Mouse (Mus musculus): ENCODE data around the gene Ppp2r5c. TPM values are rescaled to one million over a fixed set of nuclear protein-coding genes. Genes with fewer than 3 reads are reported as not detected.

Ppp2r5c gene
- polyA plus RNA-seq, 1 experiment from 2014 or later: 102 TPM

GRCm38 (mm10) chr12:110503406-110504144, 56.7 kb downstream of the Ppp2r5c start:
- no peaks in the 10 kb centered on the region for H3K27me3 ChIP-seq (replicated peaks; ENCODE audit: insufficient read depth, low read length)
- TF ChIP-seq EP300 (IDR thresholded peaks at IDR 0.05): no peak
- TF ChIP-seq CTCF (IDR thresholded peaks at IDR 0.05): no peak
- no peaks in the 10 kb centered on the region for H3K9me3 ChIP-seq (ENCODE audit: low read length)
- H3K4me2 ChIP-seq (replicated peaks; ENCODE audit: low read depth, low read length): no peak overlapping the region
- no peaks in the 10 kb centered on the region for H3K36me3 ChIP-seq (ENCODE audit: insufficient read depth, low read length)
- no peak overlapping the region for H3K27ac ChIP-seq (ENCODE audit: low read length)
- H3K4me3 ChIP-seq (ENCODE audit: low read depth, low read length): no peak overlapping the region
- ATAC-seq (peak; percentile 66), DNase-seq (ENCODE audit: low spot score) (peak; percentile 72)
- no peak overlapping the region for H3K9ac ChIP-seq (replicated peaks; ENCODE audit: low read depth)
- WGBS: 75% methylated on average over 8 of the region's 8 CpGs
- peaks cover 26% of the 10 kb centered on the region for H3K4me1 ChIP-seq (ENCODE audit: insufficient read depth, low read depth, low read length)

GRCm38 (mm10) chr12:110504145-110504490, 57.2 kb downstream of the Ppp2r5c start:
- Histone ChIP-seq H3K4me2 (replicated peaks; ENCODE audit: low read depth, low read length) (no peak overlapping the region), H3K27ac (ENCODE audit: low read length) (no peak overlapping the region; the same call in 1 of the 2 replicates), H3K4me1 (ENCODE audit: insufficient read depth, low read depth, low read length) (peaks cover 23% of the 10 kb centered on the region; the same call in 1 of the 2 replicates), H3K9me3 (ENCODE audit: low read length) (no peaks in the 10 kb centered on the region), H3K27me3 (replicated peaks; ENCODE audit: insufficient read depth, low read length) (no peaks in the 10 kb centered on the region), H3K9ac (replicated peaks; ENCODE audit: low read depth) (no peak overlapping the region), H3K36me3 (ENCODE audit: insufficient read depth, low read length) (no peaks in the 10 kb centered on the region), H3K4me3 (ENCODE audit: low read depth, low read length) (no peak overlapping the region)
- ATAC-seq (no peak), DNase-seq (ENCODE audit: low spot score) (no peak)
- TF ChIP-seq EP300 (IDR thresholded peaks at IDR 0.05) (no peak), CTCF (IDR thresholded peaks at IDR 0.05) (no peak)
- WGBS: 66% methylated on average over 9 of the region's 9 CpGs

- H3K9ac ChIP-seq (replicated peaks; ENCODE audit: low read depth): no peak overlapping the region
- peak; percentile 65 for ATAC-seq
- H3K4me3 ChIP-seq (ENCODE audit: low read depth, low read length): no peak overlapping the region
- no peak overlapping the region for H3K4me2 ChIP-seq (replicated peaks; ENCODE audit: low read depth, low read length)
- H3K36me3 ChIP-seq (ENCODE audit: insufficient read depth, low read length): no peaks in the 10 kb centered on the region
- peak overlapping the region; percentile 44; the same call in 1 of the 2 replicates for H3K27ac ChIP-seq (ENCODE audit: low read length)
- peak; percentile 58 for DNase-seq (ENCODE audit: low spot score)
- peaks cover 24% of the 10 kb centered on the region; the same call in 1 of the 2 replicates for H3K4me1 ChIP-seq (ENCODE audit: insufficient read depth, low read depth, low read length)
- H3K9me3 ChIP-seq (ENCODE audit: low read length): no peaks in the 10 kb centered on the region
- 39% methylated on average over 3 of the region's 3 CpGs for WGBS
- no peak for TF ChIP-seq CTCF (IDR thresholded peaks at IDR 0.05)
- TF ChIP-seq EP300 (IDR thresholded peaks at IDR 0.05): no peak
- no peaks in the 10 kb centered on the region for H3K27me3 ChIP-seq (replicated peaks; ENCODE audit: insufficient read depth, low read length)
These were observed 57.9 kb downstream of the Ppp2r5c start for GRCm38 (mm10) chr12:110504793-110505192.

DNA sequence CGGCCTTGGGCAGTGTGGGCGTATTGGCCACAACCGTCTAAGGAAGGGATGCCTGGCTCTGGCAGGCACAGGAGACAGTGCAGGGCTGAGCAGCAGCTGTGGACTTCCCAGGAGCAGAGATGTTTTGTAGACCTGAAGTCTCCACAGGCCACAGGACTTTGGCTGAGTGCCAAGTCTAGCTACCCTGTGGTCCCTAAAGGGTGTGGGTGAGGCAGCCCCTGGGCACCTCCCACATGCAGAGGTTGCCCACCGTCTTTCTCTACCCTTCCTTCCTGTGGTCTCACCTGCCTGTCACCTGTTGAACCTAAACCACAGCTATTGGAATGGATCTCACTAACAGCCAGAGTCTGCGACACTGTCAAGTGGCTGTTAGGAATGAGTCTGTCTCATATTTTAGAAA, 59.1 kb downstream of the Ppp2r5c start:
- Histone ChIP-seq H3K4me1 (ENCODE audit: insufficient read depth, low read depth, low read length) (peaks cover 31% of the 10 kb centered on the region), H3K9ac (replicated peaks; ENCODE audit: low read depth) (no peak overlapping the region)

DNA sequence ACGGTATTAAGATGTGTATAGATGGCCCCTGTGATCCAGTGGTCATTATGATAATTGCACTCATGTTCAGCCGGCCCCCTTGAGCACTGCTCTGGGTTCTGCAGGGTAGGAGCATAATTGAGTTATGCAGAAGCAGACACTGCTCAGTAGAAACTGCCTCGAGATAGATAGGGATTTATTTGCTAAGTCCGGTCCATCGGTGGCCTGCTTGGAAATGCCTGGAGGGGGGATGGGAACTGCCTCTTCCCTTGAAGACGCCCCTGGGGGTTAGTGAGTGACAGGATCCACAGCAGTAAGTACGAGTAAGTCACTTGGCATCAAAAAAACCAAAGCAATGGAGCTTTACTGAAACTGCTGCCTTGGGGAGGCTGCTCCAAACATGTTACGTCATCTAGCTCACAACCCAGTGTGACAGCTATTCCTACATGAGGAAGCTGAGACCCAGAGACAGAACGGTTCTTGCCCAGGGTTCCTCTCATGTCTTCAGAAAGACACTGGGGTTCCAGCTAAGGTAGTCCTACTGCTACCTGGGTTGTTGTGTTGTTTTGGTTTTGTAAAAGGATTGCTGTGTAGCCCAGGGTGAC, 60.9 kb downstream of the Ppp2r5c start:
- Histone ChIP-seq H3K4me1 (ENCODE audit: insufficient read depth, low read depth, low read length) (peaks cover 31% of the 10 kb centered on the region), H3K9me3 (ENCODE audit: low read length) (no peaks in the 10 kb centered on the region), H3K27ac (ENCODE audit: low read length) (no peak overlapping the region), H3K9ac (replicated peaks; ENCODE audit: low read depth) (no peak overlapping the region), H3K36me3 (ENCODE audit: insufficient read depth, low read length) (no peaks in the 10 kb centered on the region), H3K4me3 (ENCODE audit: low read depth, low read length) (no peak overlapping the region), H3K27me3 (replicated peaks; ENCODE audit: insufficient read depth, low read length) (no peaks in the 10 kb centered on the region), H3K4me2 (replicated peaks; ENCODE audit: low read depth, low read length) (no peak overlapping the region)
- WGBS: 60% methylated on average over 9 of the region's 9 CpGs
- no peak for TF ChIP-seq EP300 (IDR thresholded peaks at IDR 0.05)
- TF ChIP-seq CTCF (IDR thresholded peaks at IDR 0.05): no peak
- no peak for ATAC-seq
- DNase-seq (ENCODE audit: low spot score): no peak

More for the DNA sequence above, 59.1 kb downstream of the Ppp2r5c start:
- H3K27ac ChIP-seq (ENCODE audit: low read length): no peak overlapping the region
- DNase-seq (ENCODE audit: low spot score) (no peak), ATAC-seq (no peak)
- no peak overlapping the region for H3K4me3 ChIP-seq (ENCODE audit: low read depth, low read length)
- H3K36me3 ChIP-seq (ENCODE audit: insufficient read depth, low read length): no peaks in the 10 kb centered on the region
- H3K27me3 ChIP-seq (replicated peaks; ENCODE audit: insufficient read depth, low read length): no peaks in the 10 kb centered on the region
- no peaks in the 10 kb centered on the region for H3K9me3 ChIP-seq (ENCODE audit: low read length)
- TF ChIP-seq EP300 (IDR thresholded peaks at IDR 0.05) (no peak), CTCF (IDR thresholded peaks at IDR 0.05) (no peak)
- 58% methylated on average over 5 of the region's 5 CpGs for WGBS
- no peak overlapping the region for H3K4me2 ChIP-seq (replicated peaks; ENCODE audit: low read depth, low read length)

DNA sequence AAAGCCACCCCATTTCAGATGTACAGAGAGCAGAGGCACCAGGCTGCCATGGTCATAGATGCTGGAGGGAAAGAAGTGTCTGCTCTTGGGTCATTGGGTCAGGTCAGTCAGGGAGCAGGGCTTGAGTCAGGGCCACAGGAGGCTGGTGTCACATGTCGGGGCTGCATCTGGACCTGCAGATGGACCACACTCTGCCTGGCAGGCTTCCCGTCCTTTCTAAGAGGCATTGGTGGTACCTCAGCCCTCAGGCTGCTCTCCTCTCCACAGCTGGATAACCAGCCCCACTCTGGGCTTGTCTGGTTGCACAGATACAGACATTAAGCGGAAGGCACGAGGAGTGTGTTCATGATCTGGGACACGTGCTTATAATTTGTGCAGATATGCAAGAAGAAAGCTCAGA, 61.8 kb downstream of the Ppp2r5c start:
- no peak for ATAC-seq
- Histone ChIP-seq H3K4me1 (ENCODE audit: insufficient read depth, low read depth, low read length) (peaks cover 29% of the 10 kb centered on the region), H3K4me2 (replicated peaks; ENCODE audit: low read depth, low read length) (no peak overlapping the region), H3K9me3 (ENCODE audit: low read length) (no peaks in the 10 kb centered on the region), H3K27me3 (replicated peaks; ENCODE audit: insufficient read depth, low read length) (no peaks in the 10 kb centered on the region), H3K27ac (ENCODE audit: low read length) (no peak overlapping the region), H3K9ac (replicated peaks; ENCODE audit: low read depth) (no peak overlapping the region), H3K4me3 (ENCODE audit: low read depth, low read length) (no peak overlapping the region), H3K36me3 (ENCODE audit: insufficient read depth, low read length) (no peaks in the 10 kb centered on the region)
- 78% methylated on average over 5 of the region's 5 CpGs for WGBS
- no peak for DNase-seq (ENCODE audit: low spot score)
- TF ChIP-seq EP300 (IDR thresholded peaks at IDR 0.05) (no peak), CTCF (IDR thresholded peaks at IDR 0.05) (no peak)
